Mouse (Mus musculus): Measurements from ENCODE around the gene Thsd4. TPM values are rescaled to one million over a fixed set of nuclear protein-coding genes. Genes with fewer than 3 reads are reported as not detected.
A peak's percentile ranks its signal among the peaks of the same experiment; 100 is the strongest.
"Not testable (repeated sequence)": the region's sequence is repeated elsewhere in the genome, so short reads cannot be mapped to it uniquely, and the experiment has no call there.

Gene Thsd4
- polyA plus RNA-seq, 1 experiment = 1.7 TPM

DNA sequence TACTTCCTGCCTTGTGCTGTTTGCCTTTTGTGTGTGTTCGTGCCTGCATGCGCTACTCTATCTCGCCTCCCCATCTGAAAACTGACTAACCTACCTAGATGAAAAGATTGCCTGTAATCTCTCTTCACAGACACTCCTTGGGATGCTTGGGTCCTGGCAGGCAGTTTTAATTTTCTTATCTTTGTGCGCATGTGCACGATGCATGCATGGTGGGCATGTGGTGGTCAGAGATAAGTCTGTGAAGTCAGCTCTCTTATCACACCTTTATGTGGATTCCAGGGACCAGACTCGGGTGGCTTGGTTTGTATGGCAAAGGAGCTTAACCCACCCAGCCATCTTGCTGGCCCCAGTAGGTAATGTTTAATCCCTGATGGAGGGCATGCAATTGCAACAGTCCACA lies 242.3 kb downstream of the Thsd4 start:
- TF ChIP-seq MYOD1 (IDR thresholded peaks at IDR 0.05; ENCODE audit: control insufficient read depth in 1 of 3, insufficient read length in 2 of 3, low read depth in 2 of 3) (no peak), E2F4 (IDR thresholded peaks at IDR 0.05; ENCODE audit: insufficient read depth) (no peak), SRF (IDR thresholded peaks at IDR 0.05; ENCODE audit: control insufficient read depth, insufficient read length, low read depth) (no peak), MAX (IDR thresholded peaks at IDR 0.05; ENCODE audit: low read depth) (no peak), TCF12 (IDR thresholded peaks at IDR 0.05; ENCODE audit: insufficient read depth, poor library complexity, severe bottlenecking) (no peak), USF1 (IDR thresholded peaks at IDR 0.05; ENCODE audit: low read depth) (no peak), POLR2A (IDR thresholded peaks at IDR 0.05; ENCODE audit: insufficient read length, low read depth) (no peak), TCF3 (IDR thresholded peaks at IDR 0.05; ENCODE audit: insufficient read length, low read depth) (no peak)
- H3K4me2 ChIP-seq (ENCODE audit: low read depth) = no peak overlapping the region
- no peaks in the 10 kb centered on the region for H3K27me3 ChIP-seq (ENCODE audit: control insufficient read depth, insufficient read depth, insufficient read length)
- no peaks in the 10 kb centered on the region for H3K36me3 ChIP-seq (ENCODE audit: control insufficient read depth, insufficient read depth)
- no peak overlapping the region for H3ac ChIP-seq (ENCODE audit: control insufficient read depth, insufficient read length)
- H3K79me2 ChIP-seq (ENCODE audit: control insufficient read depth, insufficient read depth) = no peaks in the 10 kb centered on the region
- H3K4me3 ChIP-seq = no peak overlapping the region

- no peak for TF ChIP-seq CEBPB (IDR thresholded peaks at IDR 0.05; ENCODE audit: insufficient read depth, poor library complexity, severe bottlenecking)
- no peak for TF ChIP-seq SRF (IDR thresholded peaks at IDR 0.05; ENCODE audit: control insufficient read depth, insufficient read length, low read depth)
- no peak for TF ChIP-seq MYOG (IDR thresholded peaks at IDR 0.05; ENCODE audit: control insufficient read depth in 1 of 3, insufficient read depth in 1 of 3, insufficient read length in 2 of 3, low read depth in 2 of 3)
- TF ChIP-seq POLR2AphosphoS2 (IDR thresholded peaks at IDR 0.05; ENCODE audit: insufficient read length, low read depth) = no peak
- TF ChIP-seq USF1 (IDR thresholded peaks at IDR 0.05; ENCODE audit: low read depth) = no peak
- TF ChIP-seq MAX (IDR thresholded peaks at IDR 0.05; ENCODE audit: low read depth) = no peak
- TF ChIP-seq E2F4 (IDR thresholded peaks at IDR 0.05; ENCODE audit: insufficient read depth) = no peak
- TF ChIP-seq POLR2A (IDR thresholded peaks at IDR 0.05; ENCODE audit: insufficient read length, low read depth) = no peak
- TF ChIP-seq MYOD1 (IDR thresholded peaks at IDR 0.05; ENCODE audit: control insufficient read depth in 1 of 3, insufficient read length in 2 of 3, low read depth in 2 of 3) = no peak
- Histone ChIP-seq H3K27me3 (ENCODE audit: control insufficient read depth, insufficient read depth, insufficient read length) (no peaks in the 10 kb centered on the region), H3ac (ENCODE audit: control insufficient read depth, insufficient read length) (no peak overlapping the region), H3K36me3 (ENCODE audit: control insufficient read depth, insufficient read depth) (no peaks in the 10 kb centered on the region), H3K4me2 (ENCODE audit: low read depth) (no peak overlapping the region), H3K79me2 (ENCODE audit: control insufficient read depth, insufficient read depth) (no peaks in the 10 kb centered on the region), H3K4me3 (no peak overlapping the region)
Observed at GRCm38 (mm10) chr9:60276351-60276750, 245.5 kb downstream of the Thsd4 start.

- no peaks in the 10 kb centered on the region for H3K36me3 ChIP-seq (ENCODE audit: control insufficient read depth, insufficient read depth)
- H3K4me3 ChIP-seq = no peak overlapping the region
- H3K27me3 ChIP-seq (ENCODE audit: control insufficient read depth, insufficient read depth, insufficient read length) = no peaks in the 10 kb centered on the region
- H3K79me2 ChIP-seq (ENCODE audit: control insufficient read depth, insufficient read depth) = no peaks in the 10 kb centered on the region
- TF ChIP-seq CEBPB (IDR thresholded peaks at IDR 0.05; ENCODE audit: insufficient read depth, poor library complexity, severe bottlenecking) = no peak
- TF ChIP-seq MAX (IDR thresholded peaks at IDR 0.05; ENCODE audit: low read depth) = no peak
- no peak for TF ChIP-seq POLR2AphosphoS2 (IDR thresholded peaks at IDR 0.05; ENCODE audit: insufficient read length, low read depth)
- no peak for TF ChIP-seq SRF (IDR thresholded peaks at IDR 0.05; ENCODE audit: control insufficient read depth, insufficient read length, low read depth)
- no peak for TF ChIP-seq MYOG (IDR thresholded peaks at IDR 0.05; ENCODE audit: control insufficient read depth in 1 of 3, insufficient read depth in 1 of 3, insufficient read length in 2 of 3, low read depth in 2 of 3)
- TF ChIP-seq E2F4 (IDR thresholded peaks at IDR 0.05; ENCODE audit: insufficient read depth) = no peak
- no peak for TF ChIP-seq TCF3 (IDR thresholded peaks at IDR 0.05; ENCODE audit: insufficient read length, low read depth)
- no peak for TF ChIP-seq REST (IDR thresholded peaks at IDR 0.05; ENCODE audit: insufficient read depth, insufficient read length)
- TF ChIP-seq TCF12 (IDR thresholded peaks at IDR 0.05; ENCODE audit: insufficient read depth, poor library complexity, severe bottlenecking) = no peak
- no peak for TF ChIP-seq POLR2A (IDR thresholded peaks at IDR 0.05; ENCODE audit: insufficient read length, low read depth)
- no peak for TF ChIP-seq USF1 (IDR thresholded peaks at IDR 0.05; ENCODE audit: low read depth)
- no peak for TF ChIP-seq MYOD1 (IDR thresholded peaks at IDR 0.05; ENCODE audit: control insufficient read depth in 1 of 3, insufficient read length in 2 of 3, low read depth in 2 of 3)
- no peak overlapping the region for H3K4me2 ChIP-seq (ENCODE audit: low read depth)
- no peak overlapping the region for H3ac ChIP-seq (ENCODE audit: control insufficient read depth, insufficient read length)
Observed at GRCm38 (mm10) chr9:60275410-60276159, 246.3 kb downstream of the Thsd4 start.

DNA sequence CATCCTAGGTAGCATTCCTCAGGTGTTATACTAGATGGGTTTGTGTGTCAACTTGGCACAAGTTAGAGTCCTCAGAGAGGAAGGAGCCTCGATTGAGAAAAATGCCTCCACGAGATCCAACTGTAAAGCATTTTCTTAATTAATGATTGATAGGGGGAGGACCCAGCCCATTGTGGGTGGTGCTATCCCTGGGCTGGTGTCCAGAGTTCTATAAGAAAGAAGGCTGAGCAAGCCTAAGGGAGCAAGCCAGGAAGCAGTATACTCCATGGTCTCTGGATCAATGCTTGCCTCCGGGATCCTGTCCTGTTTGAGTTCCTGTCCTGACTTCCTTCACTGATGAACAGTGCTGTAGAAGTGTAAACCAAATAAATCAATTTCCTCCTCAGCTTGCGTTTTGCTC lies 247.3 kb downstream of the Thsd4 start:
- TF ChIP-seq REST (IDR thresholded peaks at IDR 0.05; ENCODE audit: insufficient read depth, insufficient read length) (no peak), CEBPB (IDR thresholded peaks at IDR 0.05; ENCODE audit: insufficient read depth, poor library complexity, severe bottlenecking) (no peak), TCF12 (IDR thresholded peaks at IDR 0.05; ENCODE audit: insufficient read depth, poor library complexity, severe bottlenecking) (no peak), TCF3 (IDR thresholded peaks at IDR 0.05; ENCODE audit: insufficient read length, low read depth) (no peak), SRF (IDR thresholded peaks at IDR 0.05; ENCODE audit: control insufficient read depth, insufficient read length, low read depth) (no peak), E2F4 (IDR thresholded peaks at IDR 0.05; ENCODE audit: insufficient read depth) (no peak)
- no peaks in the 10 kb centered on the region for H3K27me3 ChIP-seq (ENCODE audit: control insufficient read depth, insufficient read depth, insufficient read length)
- no peak overlapping the region for H3ac ChIP-seq (ENCODE audit: control insufficient read depth, insufficient read length)

GRCm38 (mm10) chr9:60272345-60272744 lies 249.5 kb downstream of the Thsd4 start:
- peak overlapping the region; percentile 13 for H3K4me3 ChIP-seq

More for the DNA sequence above, 247.3 kb downstream of the Thsd4 start:
- H3K4me2 ChIP-seq (ENCODE audit: low read depth) = no peak overlapping the region
- H3K36me3 ChIP-seq (ENCODE audit: control insufficient read depth, insufficient read depth) = no peaks in the 10 kb centered on the region
- no peak overlapping the region for H3K4me3 ChIP-seq
- H3K79me2 ChIP-seq (ENCODE audit: control insufficient read depth, insufficient read depth) = no peaks in the 10 kb centered on the region

More at GRCm38 (mm10) chr9:60272345-60272744, 249.5 kb downstream of the Thsd4 start:
- H3K4me2 ChIP-seq (ENCODE audit: low read depth) = peak overlapping the region; percentile 70
- H3K27me3 ChIP-seq (ENCODE audit: control insufficient read depth, insufficient read depth, insufficient read length); H3K36me3 ChIP-seq (ENCODE audit: control insufficient read depth, insufficient read depth); H3ac ChIP-seq (ENCODE audit: control insufficient read depth, insufficient read length); H3K79me2 ChIP-seq (ENCODE audit: control insufficient read depth, insufficient read depth): not testable (repeated sequence)

Data from myocyte (in vitro differentiated cells).